In the genomic region with DNA sequence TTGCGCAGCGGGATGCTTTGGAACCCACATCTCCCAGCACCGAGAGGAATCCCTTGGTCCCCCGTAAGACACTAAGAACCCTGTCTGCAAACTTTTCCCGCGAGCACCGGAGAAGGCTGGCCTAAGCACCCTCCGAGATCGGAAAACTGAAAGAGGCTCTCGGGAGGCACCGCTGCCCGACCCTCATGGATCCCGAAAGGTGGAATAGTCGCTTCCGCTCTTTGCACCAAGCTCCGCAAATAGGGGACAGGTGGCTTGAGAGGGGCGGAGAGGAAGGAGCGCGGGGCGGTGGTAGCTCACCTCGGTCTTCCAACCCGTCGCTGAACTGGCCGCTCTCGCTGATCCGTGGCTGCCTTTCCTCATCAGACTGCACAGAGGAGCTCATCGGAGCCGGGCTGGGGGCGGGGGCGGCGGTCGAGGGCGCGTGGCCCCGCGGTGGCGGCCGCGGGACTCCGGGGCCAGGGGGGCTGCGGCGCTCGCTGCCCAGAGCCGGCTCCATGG, we compare ENCODE assay signal across 8 mouse cellular contexts. TPM values are rescaled to one million over a fixed set of nuclear protein-coding genes. Genes with fewer than 3 reads are reported as not detected.
DNase-seq lines count a peak whose midpoint lies in the region; ATAC-seq lines count a peak whose summit lies in the region.

No protein-coding gene starts in this region.

- H3K4me1 ChIP-seq in limb, embryonic 12.5 days (replicated peaks) = peaks cover 19% of the 10 kb centered on the region
- H3K4me1 ChIP-seq in midbrain, embryonic 15.5 days = peaks cover 43% of the 10 kb centered on the region

- H3K4me3 ChIP-seq in limb, embryonic 12.5 days (replicated peaks) = peak overlapping the region; percentile 55
- H3K4me3 ChIP-seq in midbrain, embryonic 15.5 days = peak overlapping the region; percentile 66

- intact Hi-C loops in gastrocnemius, postnatal 36 days (cut with DNase I) = no loop called here

- no peaks in the 10 kb centered on the region for H3K36me3 ChIP-seq in limb, embryonic 12.5 days
- no peaks in the 10 kb centered on the region for H3K36me3 ChIP-seq in midbrain, embryonic 15.5 days (replicated peaks)

- peak; percentile 28 for DNase-seq in right cerebral cortex, postnatal 4 days
- DNase-seq in right cerebral cortex, postnatal 14 days = no peak
- DNase-seq in cerebellum, adult 8-10 months = peak; percentile 66
- peak; percentile 13 for DNase-seq in thymus, postnatal 25 days
- DNase-seq in gastrocnemius, postnatal 36 days = no peak

- ATAC-seq in granulocyte monocyte progenitor cell, adult 5-6 weeks (replicated peaks; ENCODE audit: poor library complexity, severe bottlenecking) = peak; percentile 21; the same call in 1 of the 2 replicates
- no peak; the same call in 1 of the 2 replicates for ATAC-seq in limb, embryonic 12.5 days (ENCODE audit: insufficient number of reproducible peaks, insufficient read depth, low FRiP score, low TSS enrichment, low read depth)
- ATAC-seq in midbrain, embryonic 15.5 days (replicated peaks) = peak; percentile 67

- H3K4me2 ChIP-seq in limb, embryonic 12.5 days = peak overlapping the region; percentile 96
- H3K4me2 ChIP-seq in midbrain, embryonic 15.5 days = peak overlapping the region; percentile 86

- peaks cover 81% of the 10 kb centered on the region for H3K27me3 ChIP-seq in limb, embryonic 12.5 days
- peaks cover 4% of the 10 kb centered on the region; the same call in 1 of the 2 replicates for H3K27me3 ChIP-seq in midbrain, embryonic 15.5 days (replicated peaks)

- under 1% methylated on average over 44 of the region's 44 CpGs for WGBS in limb, embryonic 12.5 days
- WGBS in midbrain, embryonic 15.5 days = 0% methylated on average over 44 of the region's 44 CpGs

- peak overlapping the region; percentile 53 for H3K9ac ChIP-seq in limb, embryonic 12.5 days (replicated peaks)
- peak overlapping the region; percentile 79 for H3K9ac ChIP-seq in midbrain, embryonic 15.5 days

- H3K9me3 ChIP-seq in limb, embryonic 12.5 days = no peaks in the 10 kb centered on the region
- H3K9me3 ChIP-seq in midbrain, embryonic 15.5 days = no peaks in the 10 kb centered on the region

- no peak overlapping the region for H3K27ac ChIP-seq in limb, embryonic 12.5 days
- H3K27ac ChIP-seq in midbrain, embryonic 15.5 days = peak overlapping the region; percentile 86

RNA-seq across cellular contexts. Expression of gene Tmem163, which starts 2.2 kb away (rescaled TPM):
- not detected in 2 replicates for total RNA-seq in granulocyte monocyte progenitor cell, adult 5-6 weeks (2014; fragmentation: Nextera tagmentation)
- total RNA-seq in granulocyte monocyte progenitor cell, adult 5-6 weeks (2017) = not detected in 2 replicates
- polyA plus RNA-seq in limb, embryonic 12.5 days (2016; fragmentation: Nextera tagmentation; extraction: Ambion mirVana) = 6.9 and 11.5 TPM in 2 replicates
- 63.5 and 71.5 TPM in 2 replicates for polyA plus RNA-seq in midbrain, embryonic 15.5 days (2015; fragmentation: Nextera tagmentation; extraction: Ambion mirVana)
- not detected for total RNA-seq in gastrocnemius, postnatal 36 days (2021)

RNA-seq across cellular contexts. Expression of gene Acmsd, which starts 52.0 kb away (rescaled TPM):
- not detected in 2 replicates for total RNA-seq in granulocyte monocyte progenitor cell, adult 5-6 weeks (2014; fragmentation: Nextera tagmentation)
- not detected in 2 replicates for total RNA-seq in granulocyte monocyte progenitor cell, adult 5-6 weeks (2017)
- polyA plus RNA-seq in limb, embryonic 12.5 days (2016; fragmentation: Nextera tagmentation; extraction: Ambion mirVana) = 0.13 and 0.17 TPM in 2 replicates
- polyA plus RNA-seq in midbrain, embryonic 15.5 days (2015; fragmentation: Nextera tagmentation; extraction: Ambion mirVana) = 0.08 and 0.13 TPM in 2 replicates
- total RNA-seq in gastrocnemius, postnatal 36 days (2021) = not detected

Comparison
In these comparisons a context has a peak if more than half of its experiments do, and no peak if none do; other contexts are left out.
1. DNase-seq: peak in right cerebral cortex, postnatal 4 days (single experiment), cerebellum, adult 8-10 months (single experiment) and thymus, postnatal 25 days (single experiment); none in right cerebral cortex, postnatal 14 days (single experiment) and gastrocnemius, postnatal 36 days (0 of 2).